Mouse (Mus musculus) heart, postnatal 0 days (tissue): Measurements from ENCODE around the gene Gjc2.

Source experiments
- CTCF ChIP-seq: IDR thresholded peaks from 2 replicates; pipeline ENCODE4 v1.5.1; 2016; ENCODE audit warnings: antibody characterized with exemption, control low read depth, low read depth
- EP300 ChIP-seq: IDR thresholded peaks from 2 replicates; pipeline ENCODE4 v1.6.1; 2016; ENCODE audit warnings: antibody characterized with exemption, low read depth

DNA sequence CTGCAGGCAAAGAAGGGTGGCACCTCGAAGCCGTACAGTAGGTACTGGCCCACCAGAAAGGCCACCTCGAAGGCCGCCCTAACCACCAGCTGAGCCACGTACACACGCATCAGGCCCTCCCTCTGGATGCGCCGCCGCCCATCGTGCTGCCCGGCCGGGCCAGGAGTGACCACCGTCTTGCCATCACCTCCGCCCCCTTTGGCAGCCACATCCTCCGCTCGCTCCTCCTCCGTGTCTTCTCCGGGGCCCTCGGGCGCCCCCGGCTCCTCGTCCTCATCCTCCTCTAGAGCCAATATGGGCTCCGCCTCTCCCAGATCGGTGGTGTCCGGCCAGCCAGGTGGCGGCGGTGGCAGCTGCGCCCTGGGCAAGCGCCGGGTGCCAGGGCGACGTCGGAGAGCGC is 6.1 kb downstream of the Gjc2 start:
- TF ChIP-seq CTCF (no peak), EP300 (no peak)
